Mouse (Mus musculus) G1E (cell line): Measurements from ENCODE around the gene Hoxd8. TPM values are rescaled to one million over a fixed set of nuclear protein-coding genes. Genes with fewer than 3 reads are reported as not detected.

ENCODE experiments used
- ATAC-seq: 2 replicates; pipeline ENCODE4 v1.8.0; 2016; ENCODE audit warnings: mild to moderate bottlenecking; ENCODE audit not compliant: insufficient number of reproducible peaks, poor library complexity, low FRiP score, severe bottlenecking; ENCODE audit errors: extremely low read depth
- DNase-seq: peaks from one replicate; pipeline ENCODE4 v3.0.0; 2012; ENCODE audit warnings: low spot score
- H3K27me3 ChIP-seq: 2 replicates; pipeline ENCODE4 v1.6.1; 2012; ENCODE audit warnings: mild to moderate bottlenecking, low read length, inconsistent platforms; ENCODE audit not compliant: insufficient read depth
- H3K36me3 ChIP-seq: replicated peaks from 2 replicates; pipeline ENCODE3; 2012; ENCODE audit warnings: mild to moderate bottlenecking, inconsistent platforms
- H3K4me1 ChIP-seq: 2 replicates; pipeline ENCODE4 v1.6.1; 2012; ENCODE audit warnings: low read depth, low read length, inconsistent platforms, mixed read lengths; ENCODE audit not compliant: insufficient read depth
- H3K4me3 ChIP-seq: 2 replicates; pipeline ENCODE4 v1.5.1; 2012; ENCODE audit warnings: low read depth, mild to moderate bottlenecking, inconsistent platforms, low read length, moderate library complexity, mixed read lengths
- H3K9me3 ChIP-seq: replicated peaks from 2 replicates; pipeline ENCODE4 v1.6.1; 2012; ENCODE audit warnings: inconsistent platforms
- CTCF ChIP-seq: IDR thresholded peaks from 2 replicates; pipeline ENCODE4 v1.5.1; 2012; ENCODE audit warnings: low read depth, low read length, inconsistent platforms, mixed read lengths
- GATA1 ChIP-seq: IDR thresholded peaks from 2 replicates; pipeline ENCODE4 v1.6.1; 2012; ENCODE audit warnings: borderline replicate concordance, low read length, inconsistent platforms, mixed read lengths
- GATA2 ChIP-seq: IDR thresholded peaks from 2 replicates; pipeline ENCODE4 v1.6.1; 2012; ENCODE audit warnings: low read depth, low read length, inconsistent platforms, borderline replicate concordance
- POLR2AphosphoS5 ChIP-seq: IDR thresholded peaks from 2 replicates; pipeline ENCODE4 v1.6.1; 2012; ENCODE audit warnings: low read depth, low read length, inconsistent platforms; ENCODE audit not compliant: insufficient replicate concordance
- TAL1 ChIP-seq: conservative IDR thresholded peaks from 2 replicates; pipeline ENCODE4 v1.6.1; 2012; ENCODE audit warnings: low read depth, low read length, inconsistent platforms, mixed read lengths
- polyA plus RNA-seq: library from polyadenylated mRNA; stranded (reverse); fragments of >175 nt; gene quantifications from 2 replicates; pipeline ENCODE4 v1.2.3, GENCODE M21; 2012
- total RNA-seq, 2 experiments: library from RNA; stranded (forward) in 1 of 2; stranded (reverse) in 1 of 2; fragments of 200-1000 nt in 1 of 2; fragments of >200 nt in 1 of 2; fragmentation: Nextera tagmentation in 1 of 2; gene quantifications; 2 replicates each; pipeline ENCODE4 v1.2.3; 2014 to 2017

Gene Hoxd8
- total and polyA plus RNA-seq, 3 experiments: not detected

DNA sequence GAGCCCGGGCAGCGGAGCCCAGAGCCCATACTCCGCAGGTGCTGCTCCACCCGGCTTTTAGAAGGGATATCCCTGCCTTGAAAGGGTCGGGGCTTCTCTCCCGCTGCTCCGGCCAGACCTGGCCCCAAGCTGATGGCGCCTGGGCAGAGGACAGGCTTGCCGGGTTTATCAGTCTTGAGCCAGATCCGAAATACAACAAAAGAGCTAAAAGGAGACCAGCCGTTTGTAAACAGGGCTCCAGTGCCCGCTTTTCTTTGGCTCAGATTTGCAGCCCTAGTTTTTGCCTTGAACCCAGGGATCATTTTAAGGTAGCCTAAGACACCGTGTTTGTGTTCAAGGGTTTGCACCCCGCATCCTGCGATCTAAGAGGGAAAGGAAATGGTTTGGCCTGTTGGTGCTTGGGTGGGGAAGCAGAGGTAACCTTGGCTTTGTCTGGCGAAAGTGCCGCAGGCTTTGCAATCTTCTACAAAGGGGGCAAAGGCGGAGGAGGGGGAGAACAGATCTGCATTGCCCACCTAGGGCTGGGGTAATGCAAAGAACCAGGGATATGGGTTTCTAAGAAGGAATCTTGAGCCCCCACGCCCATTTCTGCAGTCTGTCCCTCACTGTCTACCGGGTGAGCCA is 11.5 kb upstream of the Hoxd8 start:
- Histone ChIP-seq H3K27me3 (peaks cover 48% of the 10 kb centered on the region), H3K4me1 (no peaks in the 10 kb centered on the region), H3K36me3 (no peaks in the 10 kb centered on the region), H3K9me3 (peaks cover 2% of the 10 kb centered on the region), H3K4me3 (no peak overlapping the region)
- no peak for DNase-seq
- ATAC-seq: no peak
- TF ChIP-seq CTCF (no peak), GATA2 (no peak), GATA1 (no peak), POLR2AphosphoS5 (no peak), TAL1 (no peak)

DNA sequence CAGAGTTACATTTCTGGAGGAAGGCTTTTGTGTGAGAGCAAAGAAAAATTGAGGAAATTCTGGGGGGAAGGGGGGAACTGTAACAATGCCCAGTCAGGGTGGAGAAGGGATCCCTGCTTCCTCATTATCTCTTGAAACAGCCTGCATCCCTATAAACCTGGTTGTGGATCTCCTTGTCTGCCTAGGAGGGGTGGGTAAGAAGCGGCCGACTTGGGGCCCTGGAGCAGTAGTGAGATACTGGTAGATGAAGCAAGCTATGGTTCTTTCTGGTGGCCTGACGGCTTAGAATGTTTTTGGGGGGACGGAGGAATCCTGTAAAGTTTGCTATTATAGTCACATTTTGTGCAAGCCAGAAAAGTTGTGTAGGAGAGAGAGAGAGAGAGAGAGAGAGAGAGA is 11.0 kb upstream of the Hoxd8 start:
- Histone ChIP-seq H3K36me3 (no peaks in the 10 kb centered on the region), H3K27me3 (peaks cover 45% of the 10 kb centered on the region), H3K4me1 (no peaks in the 10 kb centered on the region), H3K9me3 (peaks cover 7% of the 10 kb centered on the region), H3K4me3 (no peak overlapping the region)
- DNase-seq (no peak), ATAC-seq (no peak)
- TF ChIP-seq GATA2: no peak

DNA sequence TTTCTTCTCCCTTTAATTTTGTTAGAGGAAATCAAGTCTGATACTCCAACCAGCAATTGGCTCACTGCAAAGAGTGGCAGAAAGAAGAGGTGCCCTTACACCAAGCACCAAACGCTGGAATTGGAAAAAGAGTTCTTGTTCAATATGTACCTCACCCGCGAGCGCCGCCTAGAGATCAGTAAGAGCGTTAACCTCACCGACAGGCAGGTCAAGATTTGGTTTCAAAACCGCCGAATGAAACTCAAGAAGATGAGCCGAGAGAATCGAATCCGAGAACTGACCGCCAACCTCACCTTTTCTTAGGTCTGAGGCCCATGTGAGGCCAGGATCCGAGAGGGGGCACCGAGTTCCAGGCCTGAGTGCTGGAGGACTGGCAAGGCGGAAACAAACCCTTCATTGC is 10.3 kb upstream of the Hoxd8 start:
- peaks cover 41% of the 10 kb centered on the region for H3K27me3 ChIP-seq
- no peak for DNase-seq
- H3K4me3 ChIP-seq: no peak overlapping the region
- TF ChIP-seq GATA1 (no peak), CTCF (peak; percentile 7; the same call in 1 of the 2 replicates), TAL1 (no peak)
- H3K36me3 ChIP-seq: no peaks in the 10 kb centered on the region
- peaks cover 9% of the 10 kb centered on the region for H3K9me3 ChIP-seq
- no peaks in the 10 kb centered on the region for H3K4me1 ChIP-seq
- no peak for ATAC-seq

DNA sequence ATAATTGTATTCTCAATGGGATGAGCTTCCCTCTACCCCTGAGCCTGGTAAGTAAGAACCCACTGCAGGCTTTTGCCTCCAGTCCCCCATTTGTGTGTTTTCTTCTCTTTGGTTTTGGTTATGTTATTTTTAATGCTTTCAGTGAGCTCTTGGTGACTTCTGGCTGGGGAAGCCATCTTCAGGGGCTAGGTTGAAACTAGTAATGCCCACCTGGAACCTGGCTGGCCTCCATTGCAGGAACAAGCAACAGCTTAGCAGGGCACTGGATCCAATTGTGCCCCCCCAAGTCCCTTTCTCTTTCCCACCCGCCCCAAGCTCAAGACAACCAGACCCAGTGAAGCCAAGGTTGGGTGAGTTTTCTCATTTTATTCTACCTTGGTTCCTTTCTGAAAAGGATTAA is 9.0 kb upstream of the Hoxd8 start:
- H3K36me3 ChIP-seq: no peaks in the 10 kb centered on the region
- peaks cover 36% of the 10 kb centered on the region for H3K27me3 ChIP-seq
- no peak for DNase-seq
- H3K4me3 ChIP-seq: no peak overlapping the region
- no peaks in the 10 kb centered on the region for H3K4me1 ChIP-seq
- no peak for ATAC-seq
- H3K9me3 ChIP-seq: peaks cover 9% of the 10 kb centered on the region
- TF ChIP-seq GATA2 (no peak), GATA1 (no peak), POLR2AphosphoS5 (no peak)

DNA sequence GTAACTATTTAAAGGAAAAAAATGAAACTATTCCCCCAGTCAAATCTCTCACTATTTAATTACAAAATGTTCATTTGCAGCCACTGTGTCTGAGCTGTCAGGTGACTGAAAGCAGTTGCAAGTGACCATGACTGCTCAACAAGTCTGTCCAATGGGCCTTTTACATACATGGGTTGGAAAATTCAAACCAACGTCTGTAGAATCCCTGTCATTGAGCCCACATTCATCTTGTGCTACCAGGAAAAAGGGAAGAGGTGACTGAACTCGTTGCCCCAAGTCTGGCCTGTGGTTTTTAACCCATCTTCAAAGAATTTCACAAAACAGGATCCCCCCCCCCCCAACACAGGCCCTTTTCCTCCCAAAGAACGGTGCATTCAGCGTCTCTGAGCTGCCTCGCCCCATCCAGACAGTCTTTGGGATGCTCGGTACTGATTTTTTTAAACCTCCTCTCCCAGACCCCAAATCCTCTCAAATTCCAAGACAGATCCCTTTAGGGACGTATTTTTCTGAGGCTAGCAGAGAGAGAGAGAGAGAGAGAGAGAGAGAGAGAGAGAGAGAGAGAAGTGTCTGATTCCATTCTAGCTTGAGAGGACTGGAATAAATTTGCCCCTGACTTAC is 8.5 kb upstream of the Hoxd8 start:
- no peak for DNase-seq
- TF ChIP-seq CTCF (no peak), POLR2AphosphoS5 (no peak), GATA2 (no peak), TAL1 (no peak), GATA1 (no peak)
- H3K9me3 ChIP-seq: peaks cover 9% of the 10 kb centered on the region
- no peaks in the 10 kb centered on the region for H3K36me3 ChIP-seq
- H3K4me1 ChIP-seq: no peaks in the 10 kb centered on the region
- no peak for ATAC-seq
- peaks cover 41% of the 10 kb centered on the region for H3K27me3 ChIP-seq
- no peak overlapping the region for H3K4me3 ChIP-seq

DNA sequence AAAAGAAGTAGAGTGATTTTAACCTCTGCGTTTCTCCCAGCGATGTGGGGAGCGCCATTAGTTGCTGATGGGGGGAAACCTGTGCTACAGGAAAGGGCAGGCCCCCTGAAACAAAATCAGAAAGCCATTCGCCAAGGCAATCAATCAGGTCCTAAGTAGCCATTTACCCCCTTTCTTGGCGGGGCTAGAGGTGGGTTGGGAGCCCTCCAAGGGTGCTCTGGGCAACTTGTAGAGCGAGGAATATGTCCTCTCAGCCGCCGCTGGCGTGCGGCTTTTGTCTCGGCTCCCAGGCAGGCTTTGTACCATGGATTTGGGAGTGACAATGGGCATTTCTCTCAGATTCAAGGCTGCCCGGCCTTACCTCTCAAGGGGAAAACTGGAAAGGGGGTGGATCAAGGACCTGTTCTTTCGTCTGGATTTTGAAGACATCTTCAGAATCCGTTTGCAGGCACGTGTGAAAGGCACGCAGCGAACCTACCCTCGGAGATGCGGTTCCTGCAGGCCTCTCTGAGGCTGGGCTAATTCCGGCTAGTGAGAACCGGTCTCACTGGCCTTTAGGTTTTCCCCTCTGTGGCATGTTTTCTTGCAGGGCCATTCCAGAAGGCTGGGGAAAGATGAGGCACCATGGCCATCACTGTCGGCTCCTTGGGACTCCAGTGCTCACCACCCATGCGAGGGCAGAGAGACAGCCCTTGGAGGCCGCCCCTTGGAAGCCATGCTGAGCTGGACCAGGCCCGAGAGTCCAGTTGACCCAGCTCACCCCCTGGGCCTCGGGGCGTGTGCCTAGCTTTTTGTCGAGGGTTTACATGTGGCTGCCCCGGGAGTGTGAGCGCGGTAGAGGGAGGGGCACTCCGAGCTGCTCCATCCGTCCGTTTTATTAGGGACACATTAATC is 7.7 kb upstream of the Hoxd8 start:
- no peaks in the 10 kb centered on the region for H3K4me1 ChIP-seq
- H3K4me3 ChIP-seq: no peak overlapping the region
- peaks cover 9% of the 10 kb centered on the region for H3K9me3 ChIP-seq
- no peak for TF ChIP-seq GATA2
- no peak for TF ChIP-seq POLR2AphosphoS5
- TF ChIP-seq CTCF: no peak
- no peak for TF ChIP-seq GATA1
- no peak for TF ChIP-seq TAL1
- H3K36me3 ChIP-seq: no peaks in the 10 kb centered on the region
- DNase-seq: no peak
- peaks cover 33% of the 10 kb centered on the region for H3K27me3 ChIP-seq
- no peak for ATAC-seq
